Mouse (Mus musculus): ENCODE measurements around the gene Pde4c.

DNA sequence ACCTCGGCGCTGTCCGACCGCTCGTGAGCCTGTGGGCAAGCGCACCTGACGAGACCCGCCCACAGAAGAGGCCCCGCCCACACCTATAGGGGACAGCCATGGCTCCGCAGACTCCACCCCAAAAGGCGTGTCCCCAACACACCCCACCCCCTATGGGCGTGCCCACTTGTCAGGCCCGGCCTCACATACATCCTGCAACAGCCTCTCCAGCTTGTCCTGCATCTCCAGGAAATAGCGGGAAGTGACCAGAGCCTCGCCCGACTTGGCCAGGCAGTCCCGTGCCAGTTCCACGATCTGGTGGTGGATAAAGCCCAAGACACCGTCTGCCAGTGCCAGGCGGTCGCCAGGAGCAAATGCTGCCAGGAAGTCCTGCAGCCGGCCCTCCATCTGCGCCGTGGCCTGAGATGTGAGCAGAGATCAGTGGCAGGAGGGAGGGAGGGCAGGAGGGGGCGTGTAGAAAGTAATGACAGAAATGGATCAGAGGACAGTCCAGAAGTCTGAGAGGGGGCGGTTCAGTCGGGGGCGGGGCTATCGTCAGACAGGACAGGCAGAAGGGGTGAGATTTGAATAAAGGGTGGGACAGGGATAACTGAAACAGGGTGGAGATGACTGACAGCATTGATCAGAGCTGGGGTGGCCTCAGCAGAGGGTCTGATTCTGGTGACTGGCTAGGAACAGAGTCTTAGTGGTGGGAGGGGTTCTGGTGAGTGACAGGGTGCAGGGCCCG, 64.6 kb downstream of the Pde4c start:
- TF ChIP-seq CTCF (IDR thresholded peaks at IDR 0.05; ENCODE audit: borderline replicate concordance, control insufficient read depth, extremely low read depth, insufficient read depth, low read length, poor library complexity) = no peak
- no peak for TF ChIP-seq POLR2A (IDR thresholded peaks at IDR 0.05; ENCODE audit: control insufficient read depth, extremely low read depth, insufficient read depth, low read length, poor library complexity)
